Mouse (Mus musculus) thymus, postnatal 0 days (tissue): ENCODE data around the gene Dglucy. TPM values are rescaled to one million over a fixed set of nuclear protein-coding genes. Genes with fewer than 3 reads are reported as not detected.
A peak's percentile ranks its signal among the peaks of the same experiment; 100 is the strongest.

Experiments
- DNase-seq: peaks from one replicate; pipeline ENCODE4 v3.0.0-alpha.2; 2015; ENCODE audit warnings: low spot score
- polyA plus RNA-seq: library from polyadenylated mRNA; unstranded; fragments of >200 nt; fragmentation: Nextera tagmentation; extraction: Ambion mirVana; gene quantifications from 2 replicates; pipeline ENCODE4 v1.2.1, GENCODE M21; 2015

Dglucy gene
- polyA plus RNA-seq, 1 experiment from 2014 or later: 1.9 TPM

DNA sequence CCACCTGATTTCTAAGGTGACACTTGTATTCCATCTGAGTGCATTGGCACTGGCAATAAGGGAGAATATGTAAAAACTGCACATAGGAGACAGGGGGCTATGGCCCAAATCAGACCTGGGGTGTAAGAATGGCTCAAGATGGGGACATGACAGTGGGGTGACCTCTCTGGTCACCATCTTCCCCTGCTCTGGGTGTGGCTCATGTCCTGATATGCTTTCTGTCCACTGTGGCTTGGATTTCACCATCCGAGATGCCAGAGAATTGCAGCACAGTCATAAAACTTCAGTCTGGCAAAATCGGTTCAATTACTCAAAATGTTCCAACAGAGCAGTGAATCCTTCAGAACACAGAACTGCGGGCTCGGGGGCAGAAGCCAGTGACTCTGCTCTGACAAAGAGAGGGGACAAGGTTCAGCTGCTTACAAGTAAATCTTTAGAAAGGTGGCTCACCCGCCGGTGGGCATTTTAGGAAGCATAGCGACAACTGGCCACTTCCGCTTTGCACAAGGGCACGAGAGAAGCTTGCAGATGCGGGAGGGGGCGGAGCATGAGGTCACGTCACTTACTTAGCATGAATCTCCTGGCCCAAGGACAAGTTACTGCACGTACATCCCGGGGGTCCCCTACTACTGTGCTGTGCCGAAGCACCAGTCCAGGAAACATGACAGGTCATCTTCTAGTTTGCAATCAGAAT is 145.9 kb downstream of the Dglucy start:
- no peak for DNase-seq

DNA sequence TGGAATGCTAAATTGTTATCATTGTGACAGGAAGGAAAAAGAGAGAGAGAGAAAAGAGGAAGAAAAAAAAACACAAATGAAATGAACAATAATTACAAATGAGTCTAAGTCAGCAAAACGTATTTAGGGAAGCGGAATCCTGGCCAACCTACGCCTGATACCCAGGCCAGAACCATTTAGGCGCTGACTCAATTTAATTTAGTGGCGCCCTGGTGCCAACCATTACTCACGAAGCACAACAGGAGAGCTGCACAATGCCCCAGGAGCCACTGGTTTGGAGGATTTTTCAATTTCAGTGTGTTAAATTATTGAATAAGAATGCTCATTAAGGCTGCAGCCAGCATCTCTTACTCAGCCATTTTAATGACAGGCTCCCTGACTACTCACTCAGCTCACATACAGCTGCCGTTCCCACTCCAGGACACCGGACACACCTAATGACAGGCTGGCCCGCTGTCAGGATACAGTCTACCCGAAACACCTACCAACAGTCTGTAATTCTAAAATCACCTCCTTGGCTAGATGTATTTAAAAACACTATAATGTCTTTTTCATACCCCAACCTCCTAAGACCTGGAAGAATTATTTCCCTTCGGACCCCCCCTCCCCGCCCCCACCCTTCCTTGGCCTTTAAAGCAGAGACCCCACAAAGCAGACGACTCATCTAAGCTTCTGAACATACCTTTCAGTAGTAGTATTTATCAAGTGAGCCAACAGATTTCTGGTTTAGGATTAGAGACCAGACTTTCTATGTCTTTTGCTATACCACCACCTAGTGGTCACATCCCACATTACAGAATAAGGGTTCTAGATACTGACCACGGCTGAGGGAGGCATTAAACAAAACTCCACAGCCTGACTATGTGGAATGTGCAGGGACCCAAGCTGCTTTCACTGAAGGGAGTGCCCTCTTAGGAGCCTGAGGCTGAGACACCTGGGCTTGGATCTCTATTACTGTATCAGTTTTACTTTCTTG is 147.1 kb downstream of the Dglucy start:
- peak; percentile 77 for DNase-seq

- no peak for DNase-seq
Observed at GRCm38 (mm10) chr12:100928286-100928685, 149.4 kb downstream of the Dglucy start.

DNA sequence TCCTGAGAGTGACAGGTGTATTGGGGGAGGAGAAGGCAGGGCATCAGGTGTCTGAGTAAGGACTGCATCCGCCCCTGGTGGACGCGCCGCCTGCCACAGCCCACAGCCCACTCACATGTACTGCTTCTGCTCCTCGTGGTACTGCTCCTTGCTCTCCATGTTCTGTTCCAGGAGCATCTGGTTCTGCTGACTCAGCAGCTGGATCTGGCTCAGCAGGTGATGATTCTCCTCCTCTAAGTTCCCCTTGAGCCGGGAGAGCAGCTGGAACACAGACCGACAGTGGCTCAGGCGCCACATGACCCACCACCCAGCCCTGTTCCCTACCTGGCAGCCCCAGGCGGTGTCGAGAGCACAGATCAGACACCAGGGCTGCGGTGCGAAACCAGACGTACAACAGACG is 152.8 kb downstream of the Dglucy start:
- DNase-seq: no peak

DNA sequence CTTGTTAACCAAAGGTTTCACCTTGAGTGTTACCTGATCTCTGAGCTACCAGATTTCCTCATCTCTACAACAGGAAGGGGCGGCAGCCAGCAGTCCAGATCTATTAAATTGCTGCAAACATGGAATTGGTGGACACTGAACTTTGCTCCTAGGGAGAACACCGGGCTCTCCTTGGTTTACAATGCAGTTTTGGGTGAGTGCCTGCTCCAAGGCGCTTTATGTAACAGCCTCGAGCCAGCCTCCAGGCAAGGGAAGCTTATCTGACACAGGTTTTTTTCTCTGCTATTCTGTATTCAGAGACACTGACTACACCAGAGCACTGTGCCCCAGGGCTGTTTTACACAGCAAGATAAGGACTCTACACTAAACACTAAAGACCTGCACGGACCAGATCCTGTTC is 155.9 kb downstream of the Dglucy start:
- DNase-seq: no peak

DNA sequence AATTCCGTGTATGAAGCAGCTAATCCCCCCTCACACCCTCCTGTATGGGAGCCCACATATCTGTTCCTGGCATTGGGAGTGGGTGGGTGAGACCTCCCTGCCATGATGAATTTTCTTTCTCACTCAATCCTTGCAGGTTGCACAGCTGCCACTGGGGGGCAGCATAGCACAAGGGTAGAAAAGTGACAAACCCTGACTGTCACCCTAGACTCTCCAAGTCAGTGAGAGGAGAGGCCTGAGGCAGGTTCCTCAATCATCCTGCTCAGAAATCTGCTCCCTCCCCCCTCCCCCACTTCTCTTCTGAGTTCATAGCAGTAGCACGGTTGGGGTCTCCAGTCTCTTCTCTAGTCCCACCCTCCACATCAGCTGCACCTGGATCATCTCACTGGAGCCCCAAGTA is 157.3 kb downstream of the Dglucy start:
- peak; percentile 77 for DNase-seq

DNA sequence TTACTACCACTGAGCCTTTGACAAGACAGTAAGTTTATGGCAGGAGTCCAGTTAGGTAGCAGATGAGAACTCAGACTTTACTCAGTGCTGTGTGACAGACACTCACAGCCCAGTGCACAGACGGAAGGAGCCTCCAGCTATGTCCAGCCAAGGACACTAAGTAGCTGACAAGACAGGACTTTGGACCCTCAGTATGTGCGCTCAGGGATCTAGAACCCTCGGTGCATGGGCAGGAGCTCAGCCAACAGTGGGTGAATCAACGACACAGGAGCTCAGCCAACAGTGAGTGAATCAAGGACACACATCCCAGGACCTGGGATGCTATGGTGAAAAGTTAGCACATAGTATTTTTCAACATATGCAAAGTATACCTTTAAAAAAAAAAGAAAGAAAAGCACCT is 157.9 kb downstream of the Dglucy start:
- no peak for DNase-seq

DNA sequence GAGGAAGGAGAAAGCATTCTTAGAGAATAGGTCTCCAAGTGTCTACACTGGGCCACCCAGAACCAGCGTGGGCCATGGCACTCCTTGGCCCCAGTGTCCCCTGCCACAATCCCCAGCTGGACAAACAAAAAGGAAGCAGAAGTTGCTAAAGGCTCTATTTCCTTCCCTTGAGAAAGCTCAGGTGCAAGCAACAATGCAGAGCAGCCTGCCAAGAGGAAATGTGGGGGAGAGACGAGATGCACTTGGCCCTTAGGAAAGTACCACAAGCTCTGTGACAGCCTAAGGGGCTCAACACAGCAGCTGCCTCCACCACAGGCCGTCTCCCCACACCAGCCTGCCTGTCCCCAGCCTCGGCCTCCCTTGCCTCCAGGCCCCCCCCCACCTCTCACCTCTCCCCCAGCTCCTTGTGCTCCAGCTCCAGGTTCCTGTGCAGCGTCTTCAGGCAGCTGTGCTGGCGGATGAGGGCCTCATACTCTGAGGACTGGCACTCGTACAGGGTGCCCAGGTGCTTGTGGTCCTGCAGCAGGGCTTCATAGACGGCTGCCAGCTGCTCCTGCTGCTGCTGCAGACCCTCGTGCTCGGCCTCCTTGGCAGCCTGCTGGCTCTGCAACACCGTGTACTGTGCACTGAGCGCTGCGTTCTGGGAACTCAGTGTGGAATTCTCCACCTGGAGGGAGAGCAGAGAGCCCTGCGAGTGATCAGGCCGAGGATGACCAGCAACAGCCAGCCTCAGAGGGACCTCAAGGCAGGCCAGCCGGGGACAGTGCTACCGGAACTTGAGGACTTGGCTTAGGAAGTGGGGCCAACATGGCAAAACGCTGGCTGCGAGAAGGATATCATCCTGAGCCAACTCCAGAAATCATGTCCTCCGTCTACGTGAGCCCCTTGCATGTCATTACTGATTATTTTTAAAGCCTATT is 158.8 kb downstream of the Dglucy start:
- no peak for DNase-seq

GRCm38 (mm10) chr12:100941361-100941760 is 162.5 kb downstream of the Dglucy start:
- DNase-seq: no peak

- no peak for DNase-seq
Observed at GRCm38 (mm10) chr12:100943146-100943545, 164.3 kb downstream of the Dglucy start.

DNA sequence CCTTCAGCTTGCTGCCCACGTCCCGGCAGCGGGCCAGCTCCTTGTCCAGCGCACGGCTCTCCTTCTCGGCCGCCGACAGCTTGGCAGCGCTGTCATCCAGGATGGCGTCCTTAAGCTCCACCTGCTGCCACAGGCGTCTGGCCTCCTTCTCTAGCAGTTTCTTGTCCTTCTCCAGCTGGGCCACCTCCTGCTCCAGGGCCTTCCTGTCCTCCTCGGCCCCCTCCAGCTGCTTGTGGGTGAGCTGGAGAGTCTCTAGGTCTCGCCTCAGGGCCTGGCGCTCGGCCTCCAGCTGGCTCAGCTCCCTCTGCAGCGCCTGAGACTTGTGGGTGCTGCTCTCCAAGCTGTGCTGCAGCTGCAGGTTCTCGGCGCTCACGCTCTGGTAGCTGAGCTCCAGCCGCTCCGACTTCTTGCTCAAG is 166.1 kb downstream of the Dglucy start:
- no peak for DNase-seq

- DNase-seq: no peak
Observed at GRCm38 (mm10) chr12:100945501-100945900, 166.6 kb downstream of the Dglucy start.

- DNase-seq: no peak
Observed at GRCm38 (mm10) chr12:100945948-100946347, 167.1 kb downstream of the Dglucy start.

Other genes with a start within 250 kb of the Dglucy start
- gene Rps6ka5, start 52.1 kb upstream of the Dglucy start, polyA plus RNA-seq: 6.6 and 9.0 TPM in 2 replicates
- 6.8 and 7.5 TPM in 2 replicates for gene Gpr68, start 129.1 kb downstream of the Dglucy start, polyA plus RNA-seq
- 17.1 and 24.5 TPM in 2 replicates for gene Ccdc88c, start 250.0 kb downstream of the Dglucy start, polyA plus RNA-seq